Mouse (Mus musculus): ENCODE results near the gene Pam. TPM values are rescaled to one million over a fixed set of nuclear protein-coding genes. Genes with fewer than 3 reads are reported as not detected.
A peak's percentile ranks its signal among the peaks of the same experiment; 100 is the strongest.
"Not testable (repeated sequence)": the region's sequence is repeated elsewhere in the genome, so short reads cannot be mapped to it uniquely, and the experiment has no call there.

Pam gene
- total and polyA plus RNA-seq, 3 experiments, result 262 to 733 (median 484) TPM

DNA sequence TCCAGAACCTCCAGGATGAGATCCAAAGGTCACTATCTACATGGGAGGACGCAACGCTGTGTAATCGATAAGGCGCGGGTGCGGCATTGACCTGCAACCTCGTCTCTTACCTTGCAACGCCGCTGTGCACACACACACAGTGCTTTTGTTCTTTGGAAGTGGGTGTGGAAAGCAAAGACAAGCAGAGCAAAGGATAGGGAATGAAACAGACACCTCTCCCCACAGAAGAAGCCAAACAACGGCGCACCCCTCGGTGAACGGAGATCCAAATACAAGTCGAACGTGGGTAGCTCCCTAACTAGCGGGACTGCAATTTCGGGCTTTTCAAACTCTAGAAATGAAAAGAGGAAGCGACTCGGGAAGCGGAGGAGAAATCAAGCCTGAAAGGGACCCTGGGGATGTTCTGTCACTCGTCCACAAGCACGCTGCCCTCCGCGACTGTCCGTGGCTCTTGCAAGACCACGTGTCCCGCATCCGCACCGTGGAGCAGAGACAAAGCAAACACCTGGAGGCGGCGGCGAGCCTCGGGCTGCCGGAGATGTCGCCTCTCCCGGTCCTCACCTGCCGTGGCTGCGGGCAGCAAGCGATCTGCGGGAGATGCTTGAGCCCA, 326.0 kb downstream of the Pam start:
- DNase-seq, result peak; percentile 54

DNA sequence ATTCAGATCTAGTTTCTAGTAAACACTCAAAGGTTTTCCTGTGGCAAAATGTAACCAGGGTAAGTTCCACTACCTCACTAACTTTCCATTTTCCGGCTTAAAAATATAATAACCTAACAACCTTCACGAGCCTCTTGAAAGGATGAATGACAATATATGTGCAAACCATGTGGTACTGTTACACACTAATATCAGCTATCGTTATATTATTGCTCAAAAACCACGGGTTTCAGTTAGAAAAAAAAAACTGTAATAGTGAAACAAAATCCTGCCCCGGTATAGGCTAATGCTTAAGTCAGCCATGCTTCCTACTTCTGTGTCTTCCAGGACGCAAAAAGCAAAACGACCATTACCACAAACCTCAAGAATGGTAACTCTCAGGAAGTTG, 326.5 kb downstream of the Pam start:
- DNase-seq, result no peak

DNA sequence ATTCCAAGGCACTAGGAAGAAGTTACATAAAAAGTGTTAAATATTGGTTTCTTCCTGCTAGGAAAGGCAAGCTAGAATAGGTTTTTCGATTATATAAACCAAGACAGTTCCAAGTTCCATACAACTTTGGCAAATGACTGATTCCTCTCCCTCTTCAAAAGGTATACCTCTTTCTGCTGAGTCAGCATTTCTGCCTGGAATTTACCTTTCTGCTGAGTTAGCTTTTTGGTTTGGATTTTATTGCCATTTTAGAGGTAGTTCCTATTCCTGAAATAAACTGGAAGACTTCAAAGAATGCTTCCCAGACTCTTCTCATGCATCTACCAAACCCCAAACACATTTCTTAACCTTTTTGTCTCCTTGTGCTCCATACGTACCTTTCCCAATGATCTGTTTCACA, 327.4 kb downstream of the Pam start:
- no peak for DNase-seq

DNA sequence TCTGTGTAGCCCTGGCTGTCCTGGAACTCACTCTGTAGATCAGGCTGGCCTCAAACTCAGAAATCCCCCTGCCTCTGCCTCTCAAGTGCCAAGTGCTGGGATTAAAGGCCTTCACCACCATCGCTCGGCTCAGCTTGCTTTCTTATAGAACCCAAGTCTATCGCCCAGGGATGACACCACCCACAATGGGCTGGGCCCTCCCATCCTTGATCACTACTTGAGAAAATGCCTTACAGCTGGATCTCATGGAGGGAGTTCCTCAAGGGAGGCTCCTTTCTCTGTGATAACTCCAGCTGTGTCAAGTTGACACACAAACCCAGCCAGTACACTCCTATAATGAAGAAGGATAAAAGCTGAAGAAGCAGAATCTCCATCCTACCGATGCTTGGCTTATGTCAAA, 329.7 kb downstream of the Pam start:
- not testable (repeated sequence) for DNase-seq

DNA sequence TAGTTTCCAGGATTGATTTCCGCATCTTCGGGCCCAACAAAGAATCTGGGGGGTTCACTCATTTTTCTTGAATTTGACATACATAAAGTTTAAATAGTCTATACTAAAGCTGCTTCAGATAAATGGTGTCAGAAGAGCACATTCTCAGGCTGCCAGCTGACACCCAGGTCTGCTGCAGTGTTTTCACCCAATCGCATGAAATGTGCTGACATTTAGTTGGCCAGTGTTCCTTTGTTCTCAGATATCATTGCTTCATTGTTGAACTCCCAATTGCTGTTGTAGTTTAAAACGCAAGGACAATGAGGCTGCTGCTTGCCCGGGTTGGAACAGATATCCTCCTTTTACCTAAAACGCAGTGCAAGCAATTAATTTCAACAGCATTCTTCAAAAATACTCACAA, 334.0 kb downstream of the Pam start:
- DNase-seq, result no peak

DNA sequence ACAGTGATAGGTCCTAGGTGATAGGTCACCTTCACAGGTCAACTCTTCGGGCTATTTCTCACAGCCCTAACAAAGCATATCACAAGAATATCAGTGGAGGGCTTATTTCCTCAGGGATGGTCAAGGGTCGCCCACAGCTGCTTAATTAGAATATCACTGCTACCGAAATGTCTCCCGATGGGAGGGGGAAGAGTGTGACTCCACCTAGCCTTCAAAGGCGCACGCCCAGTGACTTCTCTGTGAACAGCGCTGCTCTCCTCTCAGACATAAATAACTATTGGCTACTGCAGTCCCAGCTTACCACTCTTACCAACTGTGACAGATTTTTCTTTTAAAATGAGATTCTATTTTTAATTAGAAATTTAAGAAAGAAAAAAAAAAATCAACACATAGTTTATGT, 334.8 kb downstream of the Pam start:
- DNase-seq, result no peak

DNA sequence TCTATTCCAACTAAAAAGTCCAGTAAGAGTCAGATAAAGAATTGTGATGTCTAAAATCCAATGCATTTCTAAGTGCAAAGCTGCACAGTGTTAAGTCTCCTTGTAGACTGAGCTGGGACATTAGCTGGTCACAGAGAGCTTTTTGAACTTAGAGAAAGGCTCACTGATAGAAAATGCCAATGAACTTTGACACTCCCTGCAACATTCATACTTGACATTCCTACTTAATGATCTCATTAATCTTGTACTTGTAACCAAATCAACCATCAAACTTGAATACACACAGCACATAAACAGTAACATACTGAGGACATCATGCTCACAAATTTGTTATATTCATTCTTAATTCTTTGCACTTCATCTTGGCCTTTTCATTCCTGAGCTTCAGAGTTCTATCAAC, 335.6 kb downstream of the Pam start:
- no peak for DNase-seq

DNA sequence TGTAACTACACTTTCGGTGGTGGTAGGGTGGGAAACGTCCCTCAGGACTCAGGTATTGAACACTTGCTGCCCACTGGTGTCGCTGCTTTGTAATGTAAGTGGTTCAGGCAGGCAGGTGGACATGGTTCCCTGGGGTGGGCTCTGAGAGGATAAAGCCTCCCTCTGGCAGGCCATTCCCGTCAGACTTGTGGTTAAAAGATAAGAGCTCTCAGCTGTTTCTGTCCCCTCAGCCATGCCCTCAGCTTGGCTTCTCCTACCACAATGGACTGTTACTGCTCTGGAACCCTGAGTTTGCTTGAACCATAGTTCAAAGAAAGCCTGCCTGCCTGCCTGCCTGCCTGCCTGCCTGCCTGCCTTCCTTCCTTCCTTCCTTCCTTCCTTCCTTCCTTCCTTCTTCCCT, 341.1 kb downstream of the Pam start:
- no peak for DNase-seq

DNA sequence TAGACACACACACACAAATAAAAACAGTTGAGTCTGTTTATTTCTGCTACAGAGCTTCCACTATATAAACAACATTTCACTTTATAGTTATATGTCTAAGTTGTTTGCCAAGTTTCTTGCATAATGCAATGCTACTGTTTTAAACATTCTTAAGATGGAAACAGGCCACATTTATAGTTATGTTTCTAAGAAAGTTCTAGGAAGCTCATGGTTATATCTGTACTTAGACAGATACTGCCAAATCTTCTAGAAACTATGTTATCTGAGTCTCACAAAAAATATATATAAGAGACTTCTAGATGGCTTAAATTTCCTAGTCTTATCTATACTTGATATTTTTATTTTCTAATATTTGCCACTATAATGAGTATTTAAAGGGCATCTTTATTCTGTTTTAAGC, 342.2 kb downstream of the Pam start:
- no peak for DNase-seq

DNA sequence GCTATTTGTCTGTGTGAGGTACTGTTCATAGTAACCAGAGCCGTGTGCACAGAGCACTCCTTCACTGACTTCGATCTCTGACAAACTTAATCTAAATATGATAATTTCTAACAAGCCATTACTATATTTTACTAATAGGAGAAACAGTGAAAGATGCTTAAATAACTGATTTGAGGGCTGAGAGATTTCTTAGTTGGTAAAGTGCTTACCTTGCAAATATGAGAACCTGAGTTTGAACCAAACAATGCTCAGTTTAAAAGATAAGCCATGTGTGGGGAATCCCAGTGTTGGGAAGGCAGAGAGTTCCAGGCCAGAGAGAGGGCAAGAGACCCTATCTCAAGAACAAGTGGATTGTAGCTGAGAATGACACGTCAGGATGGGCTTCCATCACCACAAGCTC, 347.3 kb downstream of the Pam start:
- DNase-seq, result no peak

DNA sequence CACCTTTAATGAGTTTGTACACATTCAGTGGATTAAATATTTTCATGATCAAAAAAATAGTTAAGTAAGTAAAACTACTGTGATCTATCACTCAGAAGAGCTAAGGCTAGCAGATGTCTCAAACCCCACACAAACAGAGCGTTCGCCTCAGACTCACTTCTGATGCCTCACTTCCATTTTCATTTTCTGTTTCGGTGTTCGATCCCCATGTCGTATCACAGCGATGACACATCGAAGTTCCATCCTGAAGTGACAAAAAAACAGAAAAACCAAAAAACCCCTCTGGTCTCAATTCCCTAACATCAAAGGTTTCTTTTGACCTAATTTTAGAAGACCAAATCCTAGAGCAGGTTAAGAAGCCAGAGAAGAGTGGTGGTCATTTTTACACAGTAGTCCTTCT, 349.2 kb downstream of the Pam start:
- no peak for DNase-seq

DNA sequence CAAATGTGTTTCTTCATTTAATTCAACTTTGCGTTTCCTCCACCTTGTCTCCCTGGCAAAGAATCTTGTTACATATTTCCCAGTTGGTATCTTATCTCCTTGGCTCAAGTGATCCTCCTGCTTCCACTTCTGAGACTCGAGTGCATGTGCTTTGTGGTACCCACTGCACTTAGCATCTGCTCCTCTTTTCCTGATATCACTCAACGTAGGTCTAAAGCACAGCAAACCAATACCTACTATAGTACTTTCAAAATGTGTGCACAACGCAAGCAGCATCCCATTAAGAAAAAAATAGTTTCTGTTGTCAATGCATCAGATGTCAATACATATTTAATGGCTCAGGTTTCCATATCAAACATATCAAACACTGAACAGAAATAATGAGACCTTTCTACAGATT, 349.7 kb downstream of the Pam start:
- DNase-seq, result no peak

Data from adrenal gland, adult 2 months (tissue).